Mouse (Mus musculus) neural tube, embryonic 11.5 days (tissue): Measurements from ENCODE around the gene Eno3. TPM values are rescaled to one million over a fixed set of nuclear protein-coding genes. Genes with fewer than 3 reads are reported as not detected.

Source experiments
- ATAC-seq: fragments of 200-750 bp; cut with Nextera tagmentation; 2 replicates; pipeline ENCODE4 v1.8.0; 2017; ENCODE audit warnings: moderate number of reproducible peaks, mild to moderate bottlenecking, moderate TSS enrichment, moderate library complexity; ENCODE audit not compliant: insufficient read depth, low FRiP score, low TSS enrichment
- DNase-seq: peaks from one replicate; pipeline ENCODE4 v3.0.0-alpha.2; 2015; ENCODE audit warnings: low spot score
- H3K27ac ChIP-seq: fragments of 300-500 bp; sonication (generic); 2 replicates; pipeline ENCODE4 v1.5.1; 2014; ENCODE audit warnings: low read depth, mild to moderate bottlenecking, low read length
- H3K27me3 ChIP-seq: fragments of 300-500 bp; sonication (generic); 2 replicates; pipeline ENCODE4 v1.6.1; 2014; ENCODE audit warnings: mild to moderate bottlenecking, low read length, mixed read lengths; ENCODE audit not compliant: control insufficient read depth, insufficient read depth
- H3K36me3 ChIP-seq: fragments of 300-500 bp; sonication (generic); 2 replicates; pipeline ENCODE4 v1.6.1; 2014; ENCODE audit warnings: mild to moderate bottlenecking, low read length, moderate library complexity, mixed read lengths; ENCODE audit not compliant: control insufficient read depth, insufficient read depth
- H3K4me1 ChIP-seq: fragments of 300-500 bp; sonication (generic); 2 replicates; pipeline ENCODE4 v1.6.1; 2014; ENCODE audit warnings: low read length, mixed read lengths; ENCODE audit not compliant: control insufficient read depth, insufficient read depth
- H3K4me2 ChIP-seq: fragments of 300-500 bp; sonication (generic); 2 replicates; pipeline ENCODE4 v1.6.1; 2014; ENCODE audit warnings: low read depth, mild to moderate bottlenecking, moderate library complexity
- H3K4me3 ChIP-seq: fragments of 300-500 bp; sonication (generic); 2 replicates; pipeline ENCODE4 v1.5.1; 2014; ENCODE audit warnings: low read depth, low read length
- H3K9ac ChIP-seq: fragments of 300-500 bp; sonication (generic); 2 replicates; pipeline ENCODE4 v1.6.1; 2014; ENCODE audit warnings: mild to moderate bottlenecking, low read length
- H3K9me3 ChIP-seq: fragments of 300-500 bp; sonication (generic); 2 replicates; pipeline ENCODE4 v1.6.1; 2016; ENCODE audit warnings: low read length; ENCODE audit not compliant: control insufficient read depth
- WGBS: fragments of 180-500 bp; shearing (Covaris S2); extraction: QIAGEN DNeasy Blood & Tissue Kit; methylation state at CpG from one replicate; pipeline ENCODE4 v1.1.7; 2014; 5-methylcytosine and 5-hydroxymethylcytosine counted together
- polyA plus RNA-seq: library from polyadenylated mRNA; unstranded; fragments of >200 nt; fragmentation: Nextera tagmentation; extraction: Ambion mirVana; gene quantifications from 2 replicates; pipeline ENCODE4 v1.2.1, GENCODE M21; 2014

The Eno3 gene
- polyA plus RNA-seq, 1 experiment from 2014 or later: 39.3 TPM

DNA sequence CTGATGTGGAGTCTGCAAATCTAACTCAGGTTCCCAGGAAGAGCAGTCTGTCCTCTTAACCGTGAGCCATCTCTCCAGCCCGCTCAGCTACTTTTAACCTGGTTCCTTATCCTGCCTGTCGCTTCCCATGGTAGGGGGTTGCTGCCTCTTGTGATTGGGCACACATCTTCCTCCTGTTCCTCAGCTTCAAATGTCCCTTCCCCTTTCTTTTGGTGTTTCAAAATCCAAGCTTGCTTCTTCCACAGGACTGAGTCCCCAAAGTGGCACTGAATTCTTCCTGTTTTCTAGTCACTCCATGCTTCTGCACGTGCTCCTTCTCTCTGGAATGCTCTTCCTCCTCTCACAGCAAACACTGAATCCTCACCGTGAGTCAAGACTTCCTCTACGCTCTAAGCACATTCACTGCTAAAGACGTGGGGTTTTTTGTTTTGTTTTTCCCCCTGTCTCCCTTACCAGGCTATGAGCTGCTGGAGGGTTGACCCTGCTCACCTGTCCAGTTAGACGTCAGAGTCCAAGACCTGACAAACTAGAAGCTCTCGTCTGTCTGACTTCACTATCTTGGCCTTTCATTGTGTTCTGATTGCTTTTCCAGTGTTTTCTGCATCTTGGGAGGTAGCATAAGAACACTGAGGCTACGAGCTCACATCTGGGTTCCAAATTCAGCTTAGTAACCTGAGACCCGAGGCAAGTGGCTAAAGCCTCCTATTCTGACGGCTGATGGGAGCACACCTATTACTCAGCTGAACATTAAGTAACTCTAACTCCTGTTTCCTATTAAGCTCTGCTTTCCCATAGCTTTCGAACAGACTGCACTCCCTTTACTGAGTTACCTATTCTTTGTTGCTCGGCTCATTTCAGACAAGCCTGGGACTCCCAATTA, 10.5 kb downstream of the Eno3 start:
- peaks cover 13% of the 10 kb centered on the region; the same call in 1 of the 2 replicates for H3K36me3 ChIP-seq
- WGBS: 73% methylated on average over 14 of the region's 14 CpGs

DNA sequence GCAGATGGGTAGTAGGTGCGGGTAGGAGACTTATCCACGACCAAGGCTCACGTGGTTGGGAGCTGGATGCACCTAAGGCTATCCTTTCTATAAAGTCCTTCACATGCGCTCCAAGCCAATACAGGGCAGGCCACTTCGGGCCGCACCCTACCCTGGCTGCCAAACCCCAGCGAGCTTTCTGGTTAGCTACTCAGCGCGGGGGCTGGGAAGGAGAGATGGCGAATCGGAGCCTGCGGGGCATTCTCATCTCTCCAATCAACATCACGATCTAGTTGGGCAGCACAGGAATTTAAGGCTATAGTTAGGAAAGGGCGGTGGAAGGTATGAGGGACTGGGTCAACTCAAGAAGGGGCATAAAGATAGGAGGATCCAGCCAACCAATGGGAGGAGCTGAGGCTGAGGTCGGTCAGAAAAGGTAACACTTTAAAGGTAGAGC, 11.4 kb downstream of the Eno3 start:
- H3K36me3 ChIP-seq: peaks cover 8% of the 10 kb centered on the region; the same call in 1 of the 2 replicates
- ATAC-seq: peak; percentile 40
- peak overlapping the region; percentile 60 for H3K4me3 ChIP-seq
- H3K27ac ChIP-seq: peak overlapping the region; percentile 93
- H3K9me3 ChIP-seq: no peaks in the 10 kb centered on the region
- H3K4me1 ChIP-seq: peaks cover 8% of the 10 kb centered on the region; the same call in 1 of the 2 replicates
- no peak for DNase-seq
- H3K9ac ChIP-seq: peak overlapping the region; percentile 49
- WGBS: under 1% methylated on average over 15 of the region's 15 CpGs
- peak overlapping the region; percentile 79 for H3K4me2 ChIP-seq
- H3K27me3 ChIP-seq: no peaks in the 10 kb centered on the region

More for the DNA sequence above, 10.5 kb downstream of the Eno3 start:
- no peak for ATAC-seq
- DNase-seq: no peak
- H3K27me3 ChIP-seq: no peaks in the 10 kb centered on the region
- H3K27ac ChIP-seq: peak overlapping the region; percentile 93
- H3K4me3 ChIP-seq: peak overlapping the region; percentile 60
- no peaks in the 10 kb centered on the region for H3K9me3 ChIP-seq
- no peak overlapping the region for H3K9ac ChIP-seq
- peaks cover 8% of the 10 kb centered on the region; the same call in 1 of the 2 replicates for H3K4me1 ChIP-seq
- H3K4me2 ChIP-seq: peak overlapping the region; percentile 79

DNA sequence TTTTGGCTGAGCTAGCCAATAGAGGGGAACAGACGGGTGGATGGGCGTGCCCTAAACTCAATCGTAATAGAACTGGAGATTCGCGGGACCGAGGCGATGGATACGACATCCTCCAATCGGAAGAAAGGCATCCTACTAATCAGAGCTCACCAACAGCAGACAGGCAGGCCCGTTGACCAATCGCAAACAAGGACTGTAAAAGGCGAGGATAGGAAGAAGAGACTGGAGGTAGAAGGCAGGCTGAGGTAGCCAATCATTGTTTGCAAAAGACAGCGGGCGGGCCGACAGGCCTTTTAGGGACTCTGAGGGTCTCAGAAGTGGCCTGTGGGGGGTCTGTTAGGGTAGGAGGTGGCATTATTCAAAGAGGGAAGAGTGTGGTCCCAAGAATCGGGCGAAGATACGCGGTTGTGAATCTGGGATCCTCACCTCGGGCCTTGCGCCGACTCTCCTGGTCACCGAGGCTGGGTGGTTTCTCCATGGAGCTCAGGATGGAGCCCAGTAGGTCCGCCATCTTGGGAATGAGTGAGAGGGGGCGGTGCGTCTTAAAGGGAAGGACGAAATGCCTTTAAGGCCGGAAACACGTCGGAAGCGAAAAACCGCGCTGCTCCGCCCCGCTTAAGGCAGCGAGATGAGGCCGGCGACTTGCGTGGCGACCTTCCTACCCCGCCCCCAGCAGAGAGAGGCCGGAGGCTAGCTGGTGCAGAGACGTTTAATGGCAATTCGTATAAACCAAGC, 11.9 kb downstream of the Eno3 start, which contains the start of gene Spag7:
Gene Spag7, minus strand, starts transcription at position 646 of the 735 bp plus-strand sequence.
- H3K9ac ChIP-seq: peak within 1 kb of the TSS; percentile 74
- H3K27me3 ChIP-seq: no peaks in the 10 kb centered on the region
- ATAC-seq: peak; percentile 95
- H3K4me2 ChIP-seq: peak within 1 kb of the TSS; percentile 98
- peaks cover 8% of the 10 kb centered on the region; the same call in 1 of the 2 replicates for H3K4me1 ChIP-seq
- H3K9me3 ChIP-seq: no peaks in the 10 kb centered on the region
- peaks cover 8% of the 10 kb centered on the region; the same call in 1 of the 2 replicates for H3K36me3 ChIP-seq
- DNase-seq: peak; percentile 97
- peak within 1 kb of the TSS; percentile 93 for H3K27ac ChIP-seq
- H3K4me3 ChIP-seq: peak within 1 kb of the TSS; percentile 60
- WGBS: under 1% methylated on average over 44 of the region's 44 CpGs

DNA sequence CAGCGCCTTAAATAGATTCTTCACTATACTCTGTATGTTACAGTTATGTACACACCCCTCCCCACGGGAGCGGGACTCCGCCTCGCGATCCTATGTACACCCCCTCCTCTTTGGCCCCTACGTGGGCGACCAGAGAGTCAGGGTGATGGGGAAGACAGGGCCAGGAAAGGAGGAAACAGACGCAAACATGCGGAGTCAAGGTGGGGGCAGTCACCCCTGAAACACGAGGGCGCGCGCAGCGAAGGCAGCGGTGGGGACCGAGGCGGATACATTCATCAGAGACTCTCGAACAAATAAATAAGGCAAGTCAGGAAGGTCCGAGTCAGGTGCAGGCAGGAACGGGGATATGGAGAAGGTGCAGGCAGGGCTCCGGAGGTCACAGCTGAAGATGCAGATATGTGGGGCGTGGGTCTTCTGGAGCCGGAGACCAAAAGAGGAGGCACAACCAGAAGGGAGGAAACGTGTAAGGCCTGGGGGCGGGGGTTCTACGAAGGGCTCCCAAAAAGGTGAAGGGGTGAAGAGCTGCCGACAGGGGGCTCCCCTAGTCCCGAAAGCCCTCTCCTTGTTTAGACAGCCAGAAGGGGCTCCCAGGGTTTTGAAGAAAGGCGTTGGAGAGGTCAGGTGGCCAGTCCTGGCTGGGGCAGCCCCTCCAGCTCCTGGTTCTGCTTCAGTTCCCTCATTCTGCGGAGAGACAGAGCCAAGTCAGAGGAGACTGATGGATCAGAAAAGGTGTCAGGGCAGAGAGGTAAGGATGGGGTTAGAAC, 12.8 kb downstream of the Eno3 start:
- peak overlapping the region; percentile 74 for H3K9ac ChIP-seq
- peak overlapping the region; percentile 93 for H3K27ac ChIP-seq
- no peaks in the 10 kb centered on the region for H3K9me3 ChIP-seq
- peaks cover 4% of the 10 kb centered on the region; the same call in 1 of the 2 replicates for H3K36me3 ChIP-seq
- H3K27me3 ChIP-seq: no peaks in the 10 kb centered on the region
- under 1% methylated on average over 30 of the region's 31 CpGs for WGBS
- DNase-seq (peak; percentile 80), ATAC-seq (no peak; the same call in none of the 2 replicates)
- H3K4me2 ChIP-seq: peak overlapping the region; percentile 98
- peaks cover 8% of the 10 kb centered on the region; the same call in 1 of the 2 replicates for H3K4me1 ChIP-seq
- peak overlapping the region; percentile 60 for H3K4me3 ChIP-seq

DNA sequence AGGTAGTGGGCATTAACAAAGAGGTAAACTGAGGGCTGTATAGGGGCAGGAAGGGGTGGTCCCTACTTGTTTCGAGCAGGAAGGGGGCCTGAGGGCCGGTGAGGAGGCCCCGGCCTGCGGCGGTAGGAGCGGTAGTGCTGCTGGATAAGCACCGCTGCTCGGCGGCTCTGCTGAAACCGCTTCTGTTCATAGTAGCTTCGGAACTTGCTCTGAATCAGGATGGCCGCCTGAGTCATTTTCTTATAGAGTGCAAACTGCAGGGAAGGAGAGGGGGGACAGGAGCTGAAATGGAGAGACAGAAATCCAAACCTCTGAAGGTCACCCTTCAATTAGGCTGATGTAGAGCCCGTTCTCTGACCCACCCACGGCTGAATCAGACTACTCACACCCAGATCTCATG, 13.5 kb downstream of the Eno3 start:
- Histone ChIP-seq H3K27ac (peak overlapping the region; percentile 93), H3K27me3 (no peaks in the 10 kb centered on the region), H3K4me3 (peak overlapping the region; percentile 60), H3K9me3 (no peaks in the 10 kb centered on the region), H3K4me2 (peak overlapping the region; percentile 98), H3K9ac (peak overlapping the region; percentile 74; the same call in 1 of the 2 replicates), H3K36me3 (no peaks in the 10 kb centered on the region), H3K4me1 (peaks cover 8% of the 10 kb centered on the region; the same call in 1 of the 2 replicates)
- 56% methylated on average over 14 of the region's 14 CpGs for WGBS
- ATAC-seq (no peak), DNase-seq (peak; percentile 25)

DNA sequence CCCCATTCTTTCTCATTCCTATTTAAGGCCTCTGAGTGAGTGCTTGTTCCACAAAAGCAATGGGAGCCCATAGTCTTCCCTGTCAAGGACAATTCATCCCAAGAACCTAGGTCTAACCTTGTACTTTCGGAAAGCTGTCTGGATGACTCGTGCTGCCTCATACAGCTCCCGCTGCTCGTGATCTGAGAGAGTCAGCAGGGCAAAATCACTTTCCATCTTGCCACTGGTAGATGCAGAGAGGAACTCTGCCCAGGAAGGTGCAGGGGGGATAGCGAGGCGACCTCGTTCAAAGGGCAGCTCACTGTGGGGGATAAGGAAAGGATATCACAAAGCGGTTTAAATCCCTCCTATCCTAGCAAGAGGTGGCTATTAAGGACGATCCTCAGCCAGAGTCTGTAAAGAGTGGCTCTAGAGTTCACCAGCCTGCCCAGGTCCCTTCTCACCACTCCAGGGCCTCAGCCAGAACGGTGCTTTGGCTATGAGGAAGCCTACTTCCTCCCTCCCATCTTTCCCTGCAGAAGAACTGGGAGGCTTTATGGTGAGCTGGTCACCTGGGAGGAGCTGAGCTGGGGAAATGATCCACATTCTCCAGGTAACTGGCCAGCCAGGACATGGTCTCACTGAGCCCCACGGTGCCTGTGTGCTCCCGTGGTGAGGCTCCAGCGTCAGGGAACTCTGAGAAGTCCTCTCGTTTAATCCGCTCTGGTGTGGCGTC, 14.5 kb downstream of the Eno3 start:
- H3K4me1 ChIP-seq: peaks cover 8% of the 10 kb centered on the region; the same call in 1 of the 2 replicates
- 86% methylated on average over 16 of the region's 16 CpGs for WGBS
- H3K27me3 ChIP-seq: no peaks in the 10 kb centered on the region
- no peak overlapping the region for H3K4me2 ChIP-seq
- no peak overlapping the region for H3K4me3 ChIP-seq
- DNase-seq (no peak), ATAC-seq (no peak)
- H3K36me3 ChIP-seq: no peaks in the 10 kb centered on the region
- no peaks in the 10 kb centered on the region for H3K9me3 ChIP-seq
- H3K27ac ChIP-seq: no peak overlapping the region
- no peak overlapping the region for H3K9ac ChIP-seq

DNA sequence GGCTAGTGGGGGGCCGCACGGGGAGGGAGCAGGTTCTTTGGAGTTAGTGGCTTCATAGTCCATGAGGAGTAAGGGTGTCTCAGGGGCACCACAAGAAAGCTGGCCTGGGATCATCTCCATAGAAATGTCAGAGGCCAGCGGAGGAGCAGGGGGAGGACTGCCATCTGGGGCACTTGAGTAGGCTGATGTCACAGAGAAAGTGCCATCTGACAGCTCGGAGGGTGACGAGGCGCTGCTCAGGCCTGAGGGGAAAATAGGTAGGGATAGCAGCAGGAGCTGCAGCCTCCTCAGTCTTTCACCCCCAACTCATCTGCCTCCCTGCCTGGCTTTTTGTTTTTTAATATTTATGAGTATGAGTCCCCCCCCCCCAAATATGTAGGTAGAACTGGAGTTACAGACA, 17.0 kb downstream of the Eno3 start:
- DNase-seq (no peak), ATAC-seq (no peak)
- no peak overlapping the region for H3K27ac ChIP-seq
- H3K9ac ChIP-seq: no peak overlapping the region
- no peaks in the 10 kb centered on the region for H3K9me3 ChIP-seq
- H3K4me1 ChIP-seq: peaks cover 5% of the 10 kb centered on the region; the same call in 1 of the 2 replicates
- H3K36me3 ChIP-seq: no peaks in the 10 kb centered on the region
- 65% methylated on average over 6 of the region's 6 CpGs for WGBS
- no peak overlapping the region; the same call in 1 of the 2 replicates for H3K4me3 ChIP-seq
- no peaks in the 10 kb centered on the region for H3K27me3 ChIP-seq
- no peak overlapping the region for H3K4me2 ChIP-seq
